Mouse (Mus musculus) brain, embryonic 14.5 days (tissue): ENCODE measurements around the gene Habp2.

Experiments
- CTCF ChIP-seq: fragments of 200-500 bp; IDR thresholded peaks from 2 replicates; pipeline ENCODE4 v1.5.1; 2012; ENCODE audit warnings: inconsistent platforms, mild to moderate bottlenecking, moderate library complexity, borderline replicate concordance; ENCODE audit not compliant: insufficient read depth, insufficient read length; ENCODE audit errors: extremely low read depth
- POLR2A ChIP-seq: fragments of 200-500 bp; IDR thresholded peaks from 2 replicates; pipeline ENCODE4 v1.6.1; 2012; ENCODE audit warnings: mild to moderate bottlenecking, inconsistent platforms, borderline replicate concordance; ENCODE audit not compliant: poor library complexity, insufficient read depth, insufficient read length, severe bottlenecking; ENCODE audit errors: extremely low read depth

DNA sequence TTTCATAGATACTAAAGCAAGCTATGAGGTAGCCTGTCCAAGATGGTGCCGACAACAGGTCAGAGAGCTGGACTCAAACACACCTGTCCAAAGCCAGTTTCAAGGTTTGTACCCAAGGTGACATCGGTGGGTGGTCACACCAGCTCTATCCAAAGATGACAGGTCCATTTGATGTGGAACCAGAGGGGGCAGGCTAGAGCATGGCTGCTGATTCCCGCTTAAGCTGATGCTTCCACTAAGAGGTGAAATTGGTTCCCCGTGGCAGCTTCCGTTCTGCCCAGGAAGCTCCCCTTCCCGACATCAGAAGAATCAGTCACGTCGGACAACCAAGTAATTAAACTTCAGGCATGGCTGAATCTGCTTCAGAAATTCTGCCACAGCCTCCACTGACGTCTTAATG lies 5.4 kb downstream of the Habp2 start:
- TF ChIP-seq CTCF (peak; percentile 45; the same call in 1 of the 2 replicates), POLR2A (no peak)
